Mouse (Mus musculus) liver, embryonic 14.5 days (tissue): ENCODE data around the gene Snx3. TPM values are rescaled to one million over a fixed set of nuclear protein-coding genes. Genes with fewer than 3 reads are reported as not detected.

Experiments
- ATAC-seq: fragments of 200-750 bp; cut with Nextera tagmentation; 2 replicates; pipeline ENCODE4 v1.8.0; 2017; ENCODE audit warnings: moderate number of reproducible peaks, mild to moderate bottlenecking, moderate library complexity; ENCODE audit not compliant: insufficient read depth
- DNase-seq, 3 experiments: peaks; one replicate each; pipeline ENCODE4 v3.0.0-alpha.2; 2012 to 2013; ENCODE audit warnings: low read depth in 3 of 3, low spot score in 3 of 3
- H3K27ac ChIP-seq: fragments of 300-500 bp; sonication (generic); 2 replicates; pipeline ENCODE4 v1.5.1; 2014; ENCODE audit warnings: moderate library complexity, mild to moderate bottlenecking, control low read depth, inconsistent platforms
- H3K27me3 ChIP-seq: fragments of 300-500 bp; sonication (generic); 2 replicates; pipeline ENCODE4 v1.6.1; 2014; ENCODE audit warnings: mild to moderate bottlenecking, low read length, moderate library complexity; ENCODE audit not compliant: control insufficient read depth, insufficient read depth
- H3K36me3 ChIP-seq: fragments of 300-500 bp; sonication (generic); replicated peaks from 2 replicates; pipeline ENCODE4 v1.6.1; 2014; ENCODE audit warnings: low read depth; ENCODE audit not compliant: control insufficient read depth, insufficient read depth
- H3K4me1 ChIP-seq, 2 experiments: fragments of 200-500 bp in 1 of 2; fragments of 300-500 bp in 1 of 2; sonication (generic) in 1 of 2; replicated peaks; 2 replicates each; pipeline ENCODE4 v1.6.1; 2012 to 2014; ENCODE audit warnings: antibody characterized with exemption in 1 of 2, inconsistent platforms in 1 of 2, low read length in 1 of 2; ENCODE audit not compliant: control insufficient read depth in 2 of 2, insufficient read depth in 2 of 2
- H3K4me2 ChIP-seq: fragments of 300-500 bp; sonication (generic); 2 replicates; pipeline ENCODE4 v1.6.1; 2014; ENCODE audit warnings: low read depth, mild to moderate bottlenecking, control low read depth, moderate library complexity
- H3K4me3 ChIP-seq, 2 experiments: fragments of 200-500 bp in 1 of 2; fragments of 300-500 bp in 1 of 2; sonication (generic) in 1 of 2; 2 replicates each; pipeline ENCODE4 v1.5.1; 2012 to 2014; ENCODE audit warnings: low read depth in 2 of 2, low read length in 2 of 2, mild to moderate bottlenecking in 2 of 2, control low read depth in 1 of 2, inconsistent platforms in 1 of 2, moderate library complexity in 1 of 2; ENCODE audit not compliant: insufficient read depth in 1 of 2
- H3K9ac ChIP-seq: fragments of 300-500 bp; sonication (generic); replicated peaks from 2 replicates; pipeline ENCODE4 v1.6.1; 2014; ENCODE audit warnings: mild to moderate bottlenecking, control low read depth, moderate library complexity
- H3K9me3 ChIP-seq: fragments of 300-500 bp; sonication (generic); 2 replicates; pipeline ENCODE4 v1.6.1; 2016; ENCODE audit warnings: low read length, mixed read lengths; ENCODE audit not compliant: control insufficient read depth
- CTCF ChIP-seq: IDR thresholded peaks from 2 replicates; pipeline ENCODE4 v1.5.1; 2016; ENCODE audit warnings: antibody characterized with exemption, low read depth, control low read depth
- EP300 ChIP-seq: IDR thresholded peaks from 2 replicates; pipeline ENCODE4 v1.6.1; 2016; ENCODE audit warnings: antibody characterized with exemption, low read depth
- WGBS: fragments of 180-500 bp; shearing (Covaris S2); extraction: QIAGEN DNeasy Blood & Tissue Kit; methylation state at CpG from one replicate; pipeline ENCODE4 v1.1.7; 2014; ENCODE audit not compliant: insufficient replicate concordance; 5-methylcytosine and 5-hydroxymethylcytosine counted together
- polyA plus RNA-seq, 2 experiments: library from polyadenylated mRNA; depleted of rRNA in 1 of 2; stranded (reverse) in 1 of 2; unstranded in 1 of 2; fragments of >200 nt; fragmentation: Nextera tagmentation in 1 of 2; extraction: Ambion mirVana in 1 of 2; gene quantifications; 2 replicates each; pipeline versions ENCODE4 v1.2.1 to v1.2.3; 2012 to 2014

Gene Snx3
- polyA plus RNA-seq, 2 experiments: 186 to 208 TPM

- peaks cover 24 to 32% of the 10 kb centered on the region in 2 experiments for H3K4me1 ChIP-seq
- 9% methylated on average over 25 of the region's 25 CpGs for WGBS
- peak overlapping the region; percentile 98 for H3K9ac ChIP-seq
- ATAC-seq (no peak), DNase-seq (peak in 1 of 3 experiments; percentile 43)
- no peaks in the 10 kb centered on the region for H3K36me3 ChIP-seq
- no peaks in the 10 kb centered on the region for H3K27me3 ChIP-seq
- TF ChIP-seq EP300 (no peak), CTCF (no peak)
- no peaks in the 10 kb centered on the region for H3K9me3 ChIP-seq
- peak overlapping the region; percentile 91 for H3K27ac ChIP-seq
- peak overlapping the region; percentile 95 for H3K4me2 ChIP-seq
- H3K4me3 ChIP-seq: peak overlapping the region; percentile 84 to 88
These were observed 24.1 kb upstream of the Snx3 start for GRCm38 (mm10) chr10:42477550-42478340.

GRCm38 (mm10) chr10:42478341-42478720 is 23.5 kb upstream of the Snx3 start, which contains the start of gene Afg1l:
Gene Afg1l (minus strand): TSS chr10:42478565.
- H3K4me3 ChIP-seq: peak within 1 kb of the TSS; percentile 84 to 88
- H3K9me3 ChIP-seq: no peaks in the 10 kb centered on the region
- peaks cover 24 to 32% of the 10 kb centered on the region in 2 experiments for H3K4me1 ChIP-seq
- ATAC-seq (peak; percentile 96), DNase-seq (peak; percentile 92 to 94 (median 93))
- H3K27ac ChIP-seq: peak within 1 kb of the TSS; percentile 91
- no peaks in the 10 kb centered on the region for H3K27me3 ChIP-seq
- no peaks in the 10 kb centered on the region for H3K36me3 ChIP-seq
- H3K9ac ChIP-seq: peak within 1 kb of the TSS; percentile 98
- under 1% methylated on average over 29 of the region's 29 CpGs for WGBS
- TF ChIP-seq CTCF (peak; percentile 51), EP300 (0 out of 2 replicates have a peak, but pooled peaks have one; percentile 5)
- H3K4me2 ChIP-seq: peak within 1 kb of the TSS; percentile 95

GRCm38 (mm10) chr10:42480719-42481118 is 21.1 kb upstream of the Snx3 start:
- no peaks in the 10 kb centered on the region for H3K36me3 ChIP-seq
- ATAC-seq (peak; percentile 38; the same call in 1 of the 2 replicates), DNase-seq (peak in 2 of 3 experiments; percentile 47 to 72)
- H3K4me3 ChIP-seq: no peak overlapping the region
- no peak for TF ChIP-seq EP300
- no peak for TF ChIP-seq CTCF
- no peak overlapping the region for H3K27ac ChIP-seq
- H3K9me3 ChIP-seq: no peaks in the 10 kb centered on the region
- no peaks in the 10 kb centered on the region for H3K27me3 ChIP-seq
- H3K4me1 ChIP-seq: peaks cover 24 to 32% of the 10 kb centered on the region in 2 experiments
- no peak overlapping the region for H3K4me2 ChIP-seq
- 46% methylated on average over 4 of the region's 4 CpGs for WGBS
- H3K9ac ChIP-seq: no peak overlapping the region

GRCm38 (mm10) chr10:42488606-42489296 is 13.1 kb upstream of the Snx3 start:
- 32% methylated on average over 8 of the region's 8 CpGs for WGBS
- Histone ChIP-seq H3K27ac (no peak overlapping the region), H3K9me3 (no peaks in the 10 kb centered on the region), H3K4me2 (no peak overlapping the region), H3K36me3 (no peaks in the 10 kb centered on the region), H3K4me3 (no peak overlapping the region), H3K9ac (no peak overlapping the region), H3K4me1 (peaks cover 0 to 8% of the 10 kb centered on the region in 2 experiments; a peak in 2 of 4 replicates), H3K27me3 (no peaks in the 10 kb centered on the region)
- ATAC-seq: no peak
- no peak for DNase-seq
- TF ChIP-seq EP300 (no peak), CTCF (no peak)

- Histone ChIP-seq H3K9me3 (no peaks in the 10 kb centered on the region), H3K9ac (no peak overlapping the region), H3K27ac (no peak overlapping the region), H3K36me3 (no peaks in the 10 kb centered on the region), H3K4me1 (peaks cover 0 to 8% of the 10 kb centered on the region in 2 experiments; a peak in 2 of 4 replicates), H3K4me3 (no peak overlapping the region), H3K4me2 (no peak overlapping the region), H3K27me3 (no peaks in the 10 kb centered on the region)
- no peak for DNase-seq
- 14% methylated on average over 1 of the region's 1 CpGs for WGBS
- ATAC-seq: no peak
- no peak for TF ChIP-seq EP300
- no peak for TF ChIP-seq CTCF
These were observed 10.7 kb upstream of the Snx3 start for GRCm38 (mm10) chr10:42491158-42491557.
